Mouse (Mus musculus): ENCODE measurements at regions not wholly inside any gene's neighbourhood (a gene's known extent, or its start where the extent isn't known, plus 50 kb on each side); places are given as distances from the start of the nearest gene placed in this dataset.
"Not testable (repeated sequence)": the region's sequence is repeated elsewhere in the genome, so short reads cannot be mapped to it uniquely, and the experiment has no call there.

DNA sequence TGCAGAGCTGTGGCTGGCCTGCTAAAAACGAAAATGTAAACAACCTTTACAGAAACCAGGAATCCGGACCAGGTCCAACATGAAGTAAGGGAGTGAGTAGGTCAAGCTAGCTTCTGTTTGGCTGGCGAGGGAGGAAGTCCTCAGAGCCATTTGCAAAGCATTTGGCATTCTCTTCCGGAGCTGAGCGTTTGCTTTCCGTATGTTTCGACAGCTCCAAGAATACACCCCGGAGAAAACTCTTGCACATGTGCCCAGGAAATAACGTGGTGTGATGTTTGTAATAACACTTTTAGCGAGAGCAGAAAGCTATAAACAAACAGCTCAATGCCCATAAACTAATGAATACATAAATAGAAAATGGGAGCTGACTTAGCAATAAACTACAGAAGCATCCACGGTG lies 131.6 kb upstream of the Ubl3 start:
- WGBS: 89% methylated on average over 11 of the region's 11 CpGs
- H3K4me1 ChIP-seq (replicated peaks; ENCODE audit: control insufficient read depth, insufficient read depth, low read length): peaks cover 6% of the 10 kb centered on the region
- no peak overlapping the region for H3K27ac ChIP-seq (ENCODE audit: control insufficient read depth, insufficient read depth, low read length)

DNA sequence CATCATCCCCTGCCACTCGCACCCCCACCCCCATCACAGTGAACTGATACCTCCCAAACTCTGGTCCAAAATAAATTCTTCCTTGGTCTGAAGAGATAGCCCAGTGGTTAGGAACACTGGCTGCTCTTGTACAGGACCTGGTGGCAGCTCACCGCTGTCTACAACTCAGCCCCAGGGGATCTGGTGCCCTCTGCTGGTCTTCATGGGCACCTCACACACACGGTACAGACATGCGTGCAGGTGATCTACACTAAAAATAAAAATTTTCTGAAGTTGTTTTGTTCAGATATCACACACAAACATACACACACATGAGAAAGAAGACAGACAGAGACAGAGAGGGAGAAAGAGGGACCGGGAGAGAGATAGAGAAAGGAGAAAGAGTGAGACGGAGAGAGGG lies 130.0 kb upstream of the Ubl3 start:
- H3K27me3 ChIP-seq (ENCODE audit: control insufficient read depth, insufficient read depth, low read length): no peaks in the 10 kb centered on the region
- no peak overlapping the region for H3K27ac ChIP-seq (ENCODE audit: control insufficient read depth, insufficient read depth, low read length)
- DNase-seq: no peak
- 98% methylated on average over 6 of the region's 6 CpGs for WGBS
- H3K36me3 ChIP-seq (ENCODE audit: control insufficient read depth, insufficient read depth, low read length): no peaks in the 10 kb centered on the region
- peaks cover 7% of the 10 kb centered on the region for H3K4me1 ChIP-seq (replicated peaks; ENCODE audit: control insufficient read depth, insufficient read depth, low read length)
- TF ChIP-seq POLR2A (IDR thresholded peaks at IDR 0.05; ENCODE audit: control insufficient read depth, extremely low read depth, insufficient read depth, low read length, poor library complexity): no peak
- H3K4me3 ChIP-seq (ENCODE audit: control insufficient read depth, insufficient read depth, low read length): no peak overlapping the region

More for the DNA sequence above, 131.6 kb upstream of the Ubl3 start:
- TF ChIP-seq POLR2A (IDR thresholded peaks at IDR 0.05; ENCODE audit: control insufficient read depth, extremely low read depth, insufficient read depth, low read length, poor library complexity) (no peak), CTCF (IDR thresholded peaks at IDR 0.05; ENCODE audit: borderline replicate concordance, control insufficient read depth, extremely low read depth, insufficient read depth, low read length, poor library complexity) (no peak)
- Histone ChIP-seq H3K4me3 (ENCODE audit: control insufficient read depth, insufficient read depth, low read length) (no peak overlapping the region), H3K36me3 (ENCODE audit: control insufficient read depth, insufficient read depth, low read length) (no peaks in the 10 kb centered on the region), H3K27me3 (ENCODE audit: control insufficient read depth, insufficient read depth, low read length) (no peaks in the 10 kb centered on the region)
- no peak for DNase-seq

DNA sequence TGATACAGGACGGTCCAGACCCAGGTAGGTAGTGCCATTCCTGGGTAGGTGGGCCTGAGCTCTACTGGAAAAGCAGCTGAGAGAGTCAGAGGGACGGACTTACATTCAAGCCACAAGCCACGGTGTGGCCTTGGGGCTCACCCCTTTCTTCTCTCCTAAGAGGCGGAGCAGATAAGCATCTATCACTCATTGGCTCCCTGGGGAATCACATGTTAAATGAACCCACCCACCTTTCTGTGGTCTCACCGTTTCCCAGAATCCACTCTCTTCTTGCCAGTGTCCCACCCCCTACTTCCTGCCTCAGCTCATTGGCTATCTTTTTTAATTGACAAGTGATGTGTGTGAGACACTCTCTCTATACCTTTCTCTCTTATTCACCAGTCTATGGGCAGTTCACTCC lies 127.8 kb upstream of the Ubl3 start:
- 59% methylated on average over 5 of the region's 5 CpGs for WGBS

DNA sequence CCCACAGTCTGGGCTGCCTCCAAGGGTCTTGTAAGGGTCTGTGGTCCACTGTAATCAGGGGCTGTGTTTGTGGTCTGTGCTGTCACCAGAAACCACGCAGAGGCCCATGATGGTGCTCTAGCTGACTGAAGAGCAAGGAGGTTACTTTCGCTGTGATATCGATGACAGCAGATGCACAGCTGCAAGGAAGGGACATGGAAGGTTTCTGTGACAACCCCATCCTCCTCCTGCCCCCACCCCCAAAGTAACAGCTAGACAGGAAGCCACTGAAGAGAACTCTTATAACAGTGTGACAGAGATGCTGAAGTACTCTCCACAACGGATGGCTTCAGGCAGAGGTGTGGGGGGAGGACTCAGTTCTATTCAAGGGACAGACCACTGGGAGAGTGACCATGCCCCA lies 127.0 kb upstream of the Ubl3 start:
- peak; percentile 27 for DNase-seq
- Histone ChIP-seq H3K27me3 (ENCODE audit: control insufficient read depth, insufficient read depth, low read length) (no peaks in the 10 kb centered on the region), H3K4me1 (replicated peaks; ENCODE audit: control insufficient read depth, insufficient read depth, low read length) (peaks cover 7% of the 10 kb centered on the region), H3K27ac (ENCODE audit: control insufficient read depth, insufficient read depth, low read length) (no peak overlapping the region), H3K4me3 (ENCODE audit: control insufficient read depth, insufficient read depth, low read length) (no peak overlapping the region), H3K36me3 (ENCODE audit: control insufficient read depth, insufficient read depth, low read length) (no peaks in the 10 kb centered on the region)
- 8% methylated on average over 4 of the region's 4 CpGs for WGBS
- TF ChIP-seq CTCF (IDR thresholded peaks at IDR 0.05; ENCODE audit: borderline replicate concordance, control insufficient read depth, extremely low read depth, insufficient read depth, low read length, poor library complexity): no peak
- no peak for TF ChIP-seq POLR2A (IDR thresholded peaks at IDR 0.05; ENCODE audit: control insufficient read depth, extremely low read depth, insufficient read depth, low read length, poor library complexity)

More for the DNA sequence above, 127.8 kb upstream of the Ubl3 start:
- no peak for DNase-seq
- Histone ChIP-seq H3K4me1 (replicated peaks; ENCODE audit: control insufficient read depth, insufficient read depth, low read length) (peaks cover 7% of the 10 kb centered on the region), H3K27me3 (ENCODE audit: control insufficient read depth, insufficient read depth, low read length) (no peaks in the 10 kb centered on the region), H3K4me3 (ENCODE audit: control insufficient read depth, insufficient read depth, low read length) (no peak overlapping the region), H3K36me3 (ENCODE audit: control insufficient read depth, insufficient read depth, low read length) (no peaks in the 10 kb centered on the region), H3K27ac (ENCODE audit: control insufficient read depth, insufficient read depth, low read length) (no peak overlapping the region)
- TF ChIP-seq POLR2A (IDR thresholded peaks at IDR 0.05; ENCODE audit: control insufficient read depth, extremely low read depth, insufficient read depth, low read length, poor library complexity) (no peak), CTCF (IDR thresholded peaks at IDR 0.05; ENCODE audit: borderline replicate concordance, control insufficient read depth, extremely low read depth, insufficient read depth, low read length, poor library complexity) (no peak)

DNA sequence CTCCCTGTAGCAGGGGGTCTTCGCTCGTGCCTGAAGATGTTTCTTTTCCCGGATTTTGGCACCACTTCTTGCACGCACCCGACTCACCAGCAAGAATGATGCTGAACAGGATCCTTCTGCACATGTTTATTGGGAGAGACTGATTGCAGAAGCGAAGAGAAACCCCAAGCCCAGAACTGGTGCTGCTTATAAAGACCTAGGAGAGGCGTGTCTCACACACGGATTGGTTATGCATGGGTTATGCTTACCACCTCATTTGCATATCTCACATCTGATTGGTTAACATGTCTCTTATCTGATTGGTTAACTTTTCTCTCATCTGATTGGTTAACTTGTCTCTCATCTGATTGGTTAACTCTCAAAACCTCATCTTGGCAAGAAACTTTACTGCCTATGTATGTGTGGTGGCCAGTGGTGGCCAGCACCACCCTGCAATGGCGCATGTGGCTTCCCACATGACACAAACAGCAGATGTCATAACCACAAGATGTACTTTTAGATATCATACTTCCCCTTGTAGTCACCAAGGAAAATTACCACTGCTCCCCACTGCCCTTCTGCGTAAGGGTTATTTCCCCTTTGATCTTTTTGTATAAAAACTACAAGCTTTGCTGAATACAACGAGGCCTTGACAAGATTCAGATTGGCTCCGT lies 125.8 kb upstream of the Ubl3 start:
- 65% methylated on average over 12 of the region's 12 CpGs for WGBS
- not testable (repeated sequence) for H3K4me3 ChIP-seq (ENCODE audit: control insufficient read depth, insufficient read depth, low read length); H3K27me3 ChIP-seq (ENCODE audit: control insufficient read depth, insufficient read depth, low read length); H3K27ac ChIP-seq (ENCODE audit: control insufficient read depth, insufficient read depth, low read length); DNase-seq; H3K36me3 ChIP-seq (ENCODE audit: control insufficient read depth, insufficient read depth, low read length)
- peaks cover 12% of the 10 kb centered on the region for H3K4me1 ChIP-seq (replicated peaks; ENCODE audit: control insufficient read depth, insufficient read depth, low read length)

DNA sequence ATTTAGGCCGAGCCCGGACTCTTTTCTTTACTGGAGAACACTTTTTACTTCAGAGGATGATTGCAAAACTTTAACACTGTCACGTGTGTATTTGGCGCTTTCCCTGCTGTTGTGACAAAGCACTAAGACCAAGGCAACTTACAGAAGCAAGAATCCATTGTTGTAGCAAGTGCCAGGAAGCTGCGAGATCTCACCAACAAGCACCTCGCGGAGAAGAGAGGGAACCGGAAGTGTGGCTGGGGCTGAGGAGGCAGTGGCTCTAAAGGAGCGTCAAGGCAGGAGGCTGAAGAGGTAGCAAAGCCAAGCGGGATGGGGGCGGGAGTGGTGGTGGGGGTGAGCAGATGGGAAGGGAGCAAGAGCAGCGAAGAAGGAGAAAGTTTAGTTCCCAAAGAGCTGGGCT lies 121.7 kb upstream of the Ubl3 start:
- Histone ChIP-seq H3K4me3 (ENCODE audit: control insufficient read depth, insufficient read depth, low read length) (no peak overlapping the region), H3K4me1 (replicated peaks; ENCODE audit: control insufficient read depth, insufficient read depth, low read length) (peaks cover 7% of the 10 kb centered on the region), H3K27ac (ENCODE audit: control insufficient read depth, insufficient read depth, low read length) (no peak overlapping the region), H3K27me3 (ENCODE audit: control insufficient read depth, insufficient read depth, low read length) (no peaks in the 10 kb centered on the region), H3K36me3 (ENCODE audit: control insufficient read depth, insufficient read depth, low read length) (no peaks in the 10 kb centered on the region)
- peak; percentile 16 for DNase-seq
- TF ChIP-seq CTCF (IDR thresholded peaks at IDR 0.05; ENCODE audit: borderline replicate concordance, control insufficient read depth, extremely low read depth, insufficient read depth, low read length, poor library complexity) (no peak), POLR2A (IDR thresholded peaks at IDR 0.05; ENCODE audit: control insufficient read depth, extremely low read depth, insufficient read depth, low read length, poor library complexity) (no peak)
- 34% methylated on average over 12 of the region's 12 CpGs for WGBS

DNA sequence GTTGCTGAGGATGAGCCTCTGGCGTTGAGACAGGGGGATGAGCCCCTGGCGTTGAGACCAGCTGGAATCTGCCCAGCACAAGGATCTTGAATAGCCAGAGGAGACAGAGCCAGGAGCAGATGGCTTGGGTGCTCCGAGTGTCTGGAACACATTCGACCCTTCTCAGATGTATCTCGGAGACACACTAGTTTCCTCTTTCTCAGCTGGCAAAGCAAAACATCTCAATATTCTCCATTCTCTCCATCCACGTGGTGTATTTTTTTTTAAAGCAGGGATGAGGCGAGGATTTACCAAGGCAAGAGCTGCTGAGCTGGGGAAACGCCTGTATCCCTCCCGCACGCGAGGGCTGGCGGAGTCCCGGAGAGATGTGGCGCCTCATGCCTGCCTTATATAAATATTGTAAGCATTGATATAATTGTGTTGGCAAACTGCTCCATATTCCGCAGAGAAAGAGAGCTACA lies 109.7 kb upstream of the Ubl3 start:
- Histone ChIP-seq H3K27ac (ENCODE audit: control insufficient read depth, insufficient read depth, low read length) (no peak overlapping the region), H3K4me1 (replicated peaks; ENCODE audit: control insufficient read depth, insufficient read depth, low read length) (no peaks in the 10 kb centered on the region), H3K27me3 (ENCODE audit: control insufficient read depth, insufficient read depth, low read length) (no peaks in the 10 kb centered on the region), H3K4me3 (ENCODE audit: control insufficient read depth, insufficient read depth, low read length) (no peak overlapping the region), H3K36me3 (ENCODE audit: control insufficient read depth, insufficient read depth, low read length) (no peaks in the 10 kb centered on the region)
- no peak for DNase-seq
- WGBS: 89% methylated on average over 15 of the region's 15 CpGs
- TF ChIP-seq POLR2A (IDR thresholded peaks at IDR 0.05; ENCODE audit: control insufficient read depth, extremely low read depth, insufficient read depth, low read length, poor library complexity) (no peak), CTCF (IDR thresholded peaks at IDR 0.05; ENCODE audit: borderline replicate concordance, control insufficient read depth, extremely low read depth, insufficient read depth, low read length, poor library complexity) (no peak)

Measured in thymus, adult 2 months (tissue).